Mouse (Mus musculus) forebrain, embryonic 15.5 days (tissue): ENCODE measurements at regions not wholly inside any gene's neighbourhood (a gene's known extent, or its start where the extent isn't known, plus 50 kb on each side); places are given as distances from the start of the nearest gene placed in this dataset.
A peak's percentile ranks its signal among the peaks of the same experiment; 100 is the strongest.

Source experiments
- ATAC-seq: fragments of 200-750 bp; cut with Nextera tagmentation; replicated peaks from 2 replicates; pipeline ENCODE4 v1.8.0; 2017; ENCODE audit warnings: mild to moderate bottlenecking, moderate TSS enrichment, moderate library complexity
- H3K27ac ChIP-seq: fragments of 300-500 bp; sonication (generic); replicated peaks from 2 replicates; pipeline ENCODE4 v1.5.1; 2015; ENCODE audit warnings: mild to moderate bottlenecking, inconsistent platforms
- H3K27me3 ChIP-seq: fragments of 300-500 bp; sonication (generic); 2 replicates; pipeline ENCODE4 v1.6.1; 2015; ENCODE audit warnings: inconsistent platforms
- H3K36me3 ChIP-seq: fragments of 300-500 bp; sonication (generic); 2 replicates; pipeline ENCODE4 v1.6.1; 2015; ENCODE audit warnings: mild to moderate bottlenecking, inconsistent platforms
- H3K4me1 ChIP-seq: fragments of 300-500 bp; sonication (generic); 2 replicates; pipeline ENCODE4 v1.6.1; 2015; ENCODE audit warnings: inconsistent platforms
- H3K4me2 ChIP-seq: fragments of 300-500 bp; sonication (generic); replicated peaks from 2 replicates; pipeline ENCODE4 v1.6.1; 2015; ENCODE audit warnings: mild to moderate bottlenecking, inconsistent platforms
- H3K4me3 ChIP-seq: fragments of 300-500 bp; sonication (generic); 2 replicates; pipeline ENCODE4 v1.5.1; 2015; ENCODE audit warnings: mild to moderate bottlenecking, inconsistent platforms
- H3K9ac ChIP-seq: fragments of 300-500 bp; sonication (generic); replicated peaks from 2 replicates; pipeline ENCODE4 v1.6.1; 2015; ENCODE audit warnings: mild to moderate bottlenecking, inconsistent platforms
- H3K9me3 ChIP-seq: fragments of 300-500 bp; sonication (generic); 2 replicates; pipeline ENCODE4 v1.6.1; 2016; ENCODE audit warnings: inconsistent platforms
- WGBS: fragments of 180-500 bp; shearing (Covaris S2); methylation state at CpG from one replicate; pipeline ENCODE4 v1.1.7; 2015; ENCODE audit warnings: mixed read lengths; 5-methylcytosine and 5-hydroxymethylcytosine counted together

DNA sequence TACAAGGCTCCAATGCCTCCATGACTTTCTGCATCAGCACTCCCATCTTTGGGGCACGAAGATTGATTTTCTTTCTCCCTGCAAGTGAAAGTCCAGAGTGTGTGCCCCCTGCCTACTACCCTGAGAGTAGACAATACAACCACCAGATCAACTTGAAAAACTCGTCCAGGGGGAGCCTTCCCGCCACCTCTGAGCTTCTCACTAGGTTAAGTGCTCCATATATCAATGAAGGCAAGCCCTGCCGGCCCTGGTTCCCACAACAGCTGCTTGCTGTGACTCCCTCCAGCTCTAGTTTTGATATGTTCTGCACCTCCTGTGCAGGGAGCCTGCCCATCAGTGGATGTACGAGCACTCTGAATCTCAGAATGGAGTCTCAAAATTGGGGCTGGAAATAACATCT, 377.8 kb downstream of the Nr2f2 start:
- H3K9me3 ChIP-seq = no peaks in the 10 kb centered on the region
- peaks cover 18% of the 10 kb centered on the region; the same call in 1 of the 2 replicates for H3K4me1 ChIP-seq
- no peak overlapping the region for H3K4me2 ChIP-seq
- H3K27ac ChIP-seq = no peak overlapping the region
- ATAC-seq = no peak
- no peak overlapping the region for H3K4me3 ChIP-seq
- peaks cover 59% of the 10 kb centered on the region for H3K27me3 ChIP-seq
- no peak overlapping the region for H3K9ac ChIP-seq
- 22% methylated on average over 5 of the region's 5 CpGs for WGBS
- no peaks in the 10 kb centered on the region for H3K36me3 ChIP-seq

DNA sequence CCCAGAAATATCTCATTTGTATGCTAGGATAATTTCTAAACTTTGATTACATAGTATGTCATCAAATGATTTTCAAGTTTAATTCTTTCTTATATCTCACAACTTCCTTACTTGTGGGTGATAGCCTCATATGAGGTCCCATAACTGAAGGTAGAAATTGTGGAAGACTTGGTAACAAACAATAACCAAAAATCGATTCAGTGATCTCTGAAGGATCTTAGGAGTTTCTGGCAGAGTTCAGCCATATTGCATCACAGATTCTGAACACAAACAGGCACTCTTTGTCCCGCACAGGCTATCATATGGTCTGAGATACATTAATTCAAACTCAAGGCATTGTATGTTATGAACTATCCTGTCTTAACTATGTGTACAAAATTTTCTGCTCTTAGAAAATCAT, 385.2 kb downstream of the Nr2f2 start:
- 81% methylated on average over 2 of the region's 2 CpGs for WGBS
- Histone ChIP-seq H3K36me3 (no peaks in the 10 kb centered on the region), H3K4me1 (no peaks in the 10 kb centered on the region), H3K4me3 (no peak overlapping the region), H3K27me3 (peaks cover 9% of the 10 kb centered on the region), H3K4me2 (no peak overlapping the region), H3K9ac (no peak overlapping the region), H3K9me3 (no peaks in the 10 kb centered on the region), H3K27ac (no peak overlapping the region)
- ATAC-seq = no peak

- Histone ChIP-seq H3K9ac (no peak overlapping the region), H3K4me3 (no peak overlapping the region), H3K4me2 (no peak overlapping the region), H3K36me3 (no peaks in the 10 kb centered on the region), H3K27ac (no peak overlapping the region), H3K27me3 (no peaks in the 10 kb centered on the region), H3K9me3 (no peaks in the 10 kb centered on the region), H3K4me1 (no peaks in the 10 kb centered on the region)
- WGBS = 83% methylated on average over 3 of the region's 3 CpGs
- no peak for ATAC-seq
Observed at GRCm38 (mm10) chr7:69976369-69976768, 390.2 kb downstream of the Nr2f2 start.

- no peak for ATAC-seq
- 83% methylated on average over 8 of the region's 8 CpGs for WGBS
- H3K9me3 ChIP-seq = no peaks in the 10 kb centered on the region
- no peak overlapping the region for H3K9ac ChIP-seq
- no peaks in the 10 kb centered on the region for H3K4me1 ChIP-seq
- H3K4me3 ChIP-seq = no peak overlapping the region
- no peaks in the 10 kb centered on the region for H3K27me3 ChIP-seq
- no peaks in the 10 kb centered on the region for H3K36me3 ChIP-seq
- H3K4me2 ChIP-seq = no peak overlapping the region
- no peak overlapping the region for H3K27ac ChIP-seq
Observed at GRCm38 (mm10) chr7:69964002-69964401, 402.5 kb downstream of the Nr2f2 start.

DNA sequence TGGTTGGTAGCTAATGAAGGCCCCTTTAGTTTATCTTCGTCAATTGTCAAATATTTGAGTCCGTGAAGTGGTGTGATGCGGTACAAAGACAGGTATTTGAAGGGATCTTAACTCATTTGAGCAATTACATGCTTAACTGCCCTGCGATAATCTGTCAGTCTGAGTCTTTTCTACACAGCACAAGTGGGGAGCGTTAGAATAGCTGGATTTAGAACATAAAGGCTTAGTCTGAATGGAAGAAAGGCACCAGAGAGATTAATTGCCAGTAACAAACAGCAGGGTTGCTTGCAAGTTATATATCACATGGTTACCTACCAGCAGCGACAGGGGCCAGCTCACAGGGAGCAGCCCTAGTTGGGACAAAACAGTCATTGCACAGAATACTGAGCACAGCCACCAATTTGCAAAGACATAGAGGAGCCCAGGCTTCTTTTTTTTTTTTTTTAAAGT, 416.3 kb downstream of the Nr2f2 start:
- H3K4me3 ChIP-seq = no peak overlapping the region
- peaks cover 28% of the 10 kb centered on the region for H3K27me3 ChIP-seq
- H3K36me3 ChIP-seq = no peaks in the 10 kb centered on the region
- no peak overlapping the region for H3K9ac ChIP-seq
- H3K4me2 ChIP-seq = peak overlapping the region; percentile 5; the same call in 1 of the 2 replicates
- ATAC-seq = peak; percentile 90
- H3K4me1 ChIP-seq = peaks cover 14% of the 10 kb centered on the region
- no peaks in the 10 kb centered on the region for H3K9me3 ChIP-seq
- WGBS = 4% methylated on average over 6 of the region's 6 CpGs
- H3K27ac ChIP-seq = no peak overlapping the region

- Histone ChIP-seq H3K27me3 (peaks cover 28% of the 10 kb centered on the region), H3K4me2 (peak overlapping the region; percentile 5; the same call in 1 of the 2 replicates), H3K4me1 (peaks cover 14% of the 10 kb centered on the region)
Observed at GRCm38 (mm10) chr7:69949647-69950121, 416.9 kb downstream of the Nr2f2 start.

DNA sequence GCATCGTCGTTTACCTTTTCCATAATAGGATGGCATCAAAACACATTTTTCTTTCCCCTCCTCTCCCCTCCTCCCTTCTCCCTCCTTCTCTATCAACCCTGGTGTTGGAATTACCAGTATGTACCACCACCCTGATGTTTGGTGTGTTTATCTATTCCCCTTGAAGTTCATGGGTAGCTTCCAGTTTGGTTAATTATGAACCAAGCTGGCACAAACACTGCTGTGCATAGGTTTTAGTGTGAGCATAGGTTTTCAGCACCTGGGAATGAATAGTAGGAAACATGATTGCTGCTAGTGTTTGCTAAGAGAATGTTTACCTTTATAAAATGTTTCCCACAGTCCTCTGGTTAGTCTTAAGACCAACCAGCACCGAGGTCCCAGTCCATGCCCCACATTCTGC, 420.1 kb downstream of the Nr2f2 start:
- Histone ChIP-seq H3K27ac (no peak overlapping the region), H3K9ac (no peak overlapping the region), H3K4me3 (no peak overlapping the region), H3K36me3 (no peaks in the 10 kb centered on the region), H3K4me1 (peaks cover 14% of the 10 kb centered on the region), H3K9me3 (no peaks in the 10 kb centered on the region), H3K27me3 (peaks cover 13% of the 10 kb centered on the region), H3K4me2 (no peak overlapping the region)
- ATAC-seq = no peak
- 91% methylated on average over 3 of the region's 3 CpGs for WGBS

More at GRCm38 (mm10) chr7:69949647-69950121, 416.9 kb downstream of the Nr2f2 start:
- ATAC-seq = peak; percentile 63
- H3K9me3 ChIP-seq = no peaks in the 10 kb centered on the region
- H3K9ac ChIP-seq = no peak overlapping the region
- H3K27ac ChIP-seq = no peak overlapping the region
- 6% methylated on average over 10 of the region's 10 CpGs for WGBS
- no peaks in the 10 kb centered on the region for H3K36me3 ChIP-seq
- no peak overlapping the region for H3K4me3 ChIP-seq

GRCm38 (mm10) chr7:69941881-69942280, 424.7 kb downstream of the Nr2f2 start:
- no peaks in the 10 kb centered on the region for H3K4me1 ChIP-seq
- ATAC-seq = no peak
- no peak overlapping the region for H3K27ac ChIP-seq
- peaks cover 4% of the 10 kb centered on the region for H3K27me3 ChIP-seq
- no peak overlapping the region for H3K4me2 ChIP-seq
- no peaks in the 10 kb centered on the region for H3K36me3 ChIP-seq
- no peaks in the 10 kb centered on the region for H3K9me3 ChIP-seq
- 95% methylated on average over 6 of the region's 6 CpGs for WGBS
- no peak overlapping the region for H3K9ac ChIP-seq
- no peak overlapping the region for H3K4me3 ChIP-seq

DNA sequence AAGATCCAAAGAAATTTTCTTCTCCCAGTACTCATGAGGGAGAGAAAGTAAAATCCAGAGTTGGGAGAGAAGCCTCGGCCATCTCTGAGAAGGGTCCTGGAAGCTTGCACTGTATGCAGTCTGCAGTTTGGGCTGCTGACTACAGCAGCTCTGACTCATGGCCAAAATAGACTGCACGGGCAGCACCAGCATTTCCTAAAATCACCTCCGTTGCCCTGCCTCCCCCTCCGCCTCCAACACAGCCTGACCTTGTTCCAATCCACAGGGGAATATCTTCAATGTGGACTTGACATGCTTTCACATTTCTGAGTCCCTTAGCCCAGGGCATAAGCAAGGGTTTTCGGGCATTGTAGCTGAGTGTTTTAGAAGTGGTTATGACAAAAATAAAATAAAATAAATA, 441.3 kb downstream of the Nr2f2 start:
- no peaks in the 10 kb centered on the region for H3K36me3 ChIP-seq
- H3K4me2 ChIP-seq = no peak overlapping the region
- H3K9ac ChIP-seq = no peak overlapping the region
- no peak overlapping the region for H3K4me3 ChIP-seq
- no peak for ATAC-seq
- H3K27ac ChIP-seq = no peak overlapping the region
- H3K27me3 ChIP-seq = no peaks in the 10 kb centered on the region
- H3K4me1 ChIP-seq = no peaks in the 10 kb centered on the region
- 90% methylated on average over 5 of the region's 5 CpGs for WGBS
- no peaks in the 10 kb centered on the region for H3K9me3 ChIP-seq

- ATAC-seq = no peak
- no peaks in the 10 kb centered on the region for H3K9me3 ChIP-seq
- no peaks in the 10 kb centered on the region for H3K27me3 ChIP-seq
- H3K4me1 ChIP-seq = no peaks in the 10 kb centered on the region
- H3K27ac ChIP-seq = no peak overlapping the region
- H3K4me3 ChIP-seq = no peak overlapping the region
- H3K36me3 ChIP-seq = no peaks in the 10 kb centered on the region
- no peak overlapping the region for H3K4me2 ChIP-seq
- H3K9ac ChIP-seq = no peak overlapping the region
Observed at GRCm38 (mm10) chr7:69924551-69924950, 442.0 kb downstream of the Nr2f2 start.

GRCm38 (mm10) chr7:69911760-69912159, 454.8 kb downstream of the Nr2f2 start:
- H3K4me3 ChIP-seq = no peak overlapping the region
- H3K27ac ChIP-seq = no peak overlapping the region
- H3K36me3 ChIP-seq = no peaks in the 10 kb centered on the region
- no peaks in the 10 kb centered on the region for H3K4me1 ChIP-seq
- H3K27me3 ChIP-seq = no peaks in the 10 kb centered on the region
- ATAC-seq = no peak
- H3K9ac ChIP-seq = no peak overlapping the region
- H3K9me3 ChIP-seq = no peaks in the 10 kb centered on the region
- no peak overlapping the region for H3K4me2 ChIP-seq
- 87% methylated on average over 4 of the region's 4 CpGs for WGBS

- peak; percentile 94 for ATAC-seq
- Histone ChIP-seq H3K36me3 (no peaks in the 10 kb centered on the region), H3K27me3 (no peaks in the 10 kb centered on the region), H3K9me3 (no peaks in the 10 kb centered on the region), H3K4me1 (peaks cover 25% of the 10 kb centered on the region), H3K27ac (peak overlapping the region; percentile 71), H3K4me2 (no peak overlapping the region), H3K9ac (no peak overlapping the region), H3K4me3 (no peak overlapping the region)
- 31% methylated on average over 9 of the region's 9 CpGs for WGBS
Observed at GRCm38 (mm10) chr7:69890503-69891061, 476.0 kb downstream of the Nr2f2 start.

DNA sequence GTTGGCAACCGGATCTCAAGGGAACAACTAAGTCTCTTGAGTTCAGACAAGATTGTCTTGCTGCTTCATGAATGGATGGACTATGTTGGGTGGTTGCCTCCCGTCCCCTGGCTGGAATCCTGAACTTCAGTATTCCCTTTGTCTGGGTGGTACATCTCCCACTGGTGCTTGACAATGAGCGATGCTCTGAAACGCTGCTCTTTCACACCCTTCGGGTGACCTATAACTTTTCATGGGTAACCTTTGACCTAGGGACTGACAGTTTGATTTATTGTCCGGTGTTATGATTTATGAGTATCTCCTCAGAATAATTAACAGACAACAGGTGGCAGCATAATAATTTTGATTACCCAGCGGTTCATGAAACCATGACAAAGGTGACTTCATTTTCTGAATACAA, 478.3 kb downstream of the Nr2f2 start:
- no peak for ATAC-seq
- no peaks in the 10 kb centered on the region for H3K27me3 ChIP-seq
- WGBS = 87% methylated on average over 7 of the region's 7 CpGs

More for the DNA sequence above, 478.3 kb downstream of the Nr2f2 start:
- no peak overlapping the region for H3K27ac ChIP-seq
- no peak overlapping the region for H3K4me2 ChIP-seq
- H3K36me3 ChIP-seq = no peaks in the 10 kb centered on the region
- H3K4me1 ChIP-seq = peaks cover 25% of the 10 kb centered on the region
- no peak overlapping the region for H3K9ac ChIP-seq
- no peaks in the 10 kb centered on the region for H3K9me3 ChIP-seq
- no peak overlapping the region for H3K4me3 ChIP-seq
